Mouse (Mus musculus) adrenal gland (tissue): ENCODE results near the gene Dnaja4.

Experiments
- intact Hi-C: fragments of 180-260 bp; cut with DNase I; formaldehyde crosslinking; loops from one replicate; pipeline ENCODE4 v1.15.1; 2025

Gene Dnaja4

GRCm38 (mm10) chr9:54699345-54700173, 886 bp downstream of the Dnaja4 start:
- intact Hi-C loops = no loop called here

- intact Hi-C loops = no loop called here
These were observed 1.5 kb downstream of the Dnaja4 start for GRCm38 (mm10) chr9:54700174-54700475.

DNA sequence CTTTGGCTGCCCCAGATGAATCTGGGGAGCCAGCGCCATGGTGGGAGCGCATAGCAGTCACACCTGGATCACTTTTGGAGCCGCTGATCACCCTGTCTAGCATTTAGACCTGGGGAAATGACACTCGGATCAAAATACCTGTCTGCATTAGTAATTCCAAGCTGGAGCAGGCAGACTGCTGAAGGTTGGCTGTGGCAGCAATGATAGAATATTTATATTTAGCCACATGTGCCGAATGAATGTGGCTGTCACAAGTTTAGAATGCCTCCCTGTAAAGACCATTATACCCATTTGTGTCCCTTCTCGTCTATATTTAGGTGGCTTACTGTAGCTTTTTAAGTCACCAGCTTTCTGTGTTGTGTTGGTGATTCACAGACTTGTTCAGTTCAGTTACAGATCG, 2.1 kb downstream of the Dnaja4 start:
- intact Hi-C loops = no loop called here

- intact Hi-C loops = no loop called here
These were observed 3.9 kb downstream of the Dnaja4 start for GRCm38 (mm10) chr9:54702581-54702980.

GRCm38 (mm10) chr9:54704361-54704760, 5.7 kb downstream of the Dnaja4 start:
- intact Hi-C loops = no loop called here

DNA sequence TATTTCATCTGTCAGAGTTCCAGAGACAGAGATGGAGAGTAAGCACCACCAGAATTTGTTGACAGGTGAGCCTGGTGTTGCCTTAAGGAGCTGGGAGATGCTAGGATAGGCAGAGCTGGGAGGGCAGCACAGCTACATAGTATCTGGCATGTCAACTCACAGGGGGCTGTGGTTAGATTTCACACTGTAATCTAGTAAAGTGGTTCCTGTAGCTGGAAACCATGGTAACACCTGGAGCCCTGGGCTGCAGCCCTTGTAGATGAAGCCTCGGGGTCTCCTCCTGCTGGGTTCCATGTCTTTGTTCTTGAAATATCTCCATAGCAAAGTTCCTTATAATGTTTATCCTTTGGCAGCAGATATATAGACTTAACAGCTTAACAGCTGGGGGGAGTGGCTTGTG, 6.9 kb downstream of the Dnaja4 start:
- intact Hi-C loops = no loop called here

- intact Hi-C loops = no loop called here
These were observed 8.8 kb downstream of the Dnaja4 start for GRCm38 (mm10) chr9:54707288-54707999.

DNA sequence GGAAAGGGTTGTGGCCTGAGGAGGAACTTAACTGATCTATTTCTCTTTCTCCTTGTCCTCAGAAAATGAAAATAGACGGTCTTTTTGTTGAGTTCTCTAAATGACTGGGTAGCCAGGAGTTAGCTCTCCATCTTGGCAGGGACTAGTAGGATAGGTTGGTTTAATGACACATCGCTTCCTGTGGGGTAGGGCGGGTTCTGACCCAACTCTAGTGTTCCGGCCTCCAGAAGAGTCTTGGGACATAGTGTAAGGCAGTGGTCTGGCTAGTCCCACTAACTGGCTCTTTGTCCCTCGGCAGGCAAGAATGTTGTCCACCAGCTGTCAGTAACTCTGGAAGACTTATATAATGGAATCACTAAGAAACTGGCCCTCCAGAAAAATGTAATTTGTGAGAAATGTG, 9.4 kb downstream of the Dnaja4 start:
- intact Hi-C loops = no loop called here

DNA sequence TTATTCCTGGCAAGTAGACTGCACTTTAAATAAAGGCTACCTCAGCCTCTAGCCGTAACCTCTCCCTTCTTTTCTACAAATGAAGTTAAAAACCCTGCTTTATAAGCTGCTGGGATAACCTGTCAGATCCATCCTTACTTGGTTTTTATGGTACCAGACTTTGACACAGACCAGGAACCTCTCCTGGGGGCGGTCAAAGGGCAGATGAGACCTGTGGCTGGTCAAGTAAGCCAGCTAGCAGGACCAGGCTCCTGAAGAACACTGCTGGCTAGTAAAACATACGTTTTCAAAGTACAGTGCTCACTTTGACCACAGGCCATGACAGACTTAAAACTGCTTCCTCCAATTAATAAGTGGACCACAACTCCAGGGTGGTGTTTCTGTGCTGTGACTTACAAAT, 17.1 kb downstream of the Dnaja4 start:
- intact Hi-C loops = no loop called here

DNA sequence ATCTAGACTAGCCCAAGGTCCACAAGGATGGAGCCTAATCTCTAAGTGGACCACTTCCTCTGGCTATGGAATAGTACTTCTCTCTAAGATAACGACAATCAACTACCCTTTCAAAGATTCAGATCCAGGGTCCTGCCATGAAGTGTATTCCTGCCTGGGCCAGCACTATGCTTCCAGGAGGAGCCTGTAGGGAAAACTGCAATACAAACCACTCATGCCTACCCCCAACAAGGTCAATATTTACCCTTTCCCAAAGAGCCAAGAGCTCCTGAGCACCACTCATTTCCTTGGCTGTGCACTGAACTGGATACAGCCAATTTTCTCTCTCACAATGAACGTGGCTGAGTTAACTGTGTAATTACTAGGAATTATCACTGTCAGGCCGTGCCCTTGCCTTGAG, 18.9 kb downstream of the Dnaja4 start:
- intact Hi-C loops = no loop called here

- intact Hi-C loops = no loop called here
These were observed 23.5 kb downstream of the Dnaja4 start for GRCm38 (mm10) chr9:54722156-54722555.

DNA sequence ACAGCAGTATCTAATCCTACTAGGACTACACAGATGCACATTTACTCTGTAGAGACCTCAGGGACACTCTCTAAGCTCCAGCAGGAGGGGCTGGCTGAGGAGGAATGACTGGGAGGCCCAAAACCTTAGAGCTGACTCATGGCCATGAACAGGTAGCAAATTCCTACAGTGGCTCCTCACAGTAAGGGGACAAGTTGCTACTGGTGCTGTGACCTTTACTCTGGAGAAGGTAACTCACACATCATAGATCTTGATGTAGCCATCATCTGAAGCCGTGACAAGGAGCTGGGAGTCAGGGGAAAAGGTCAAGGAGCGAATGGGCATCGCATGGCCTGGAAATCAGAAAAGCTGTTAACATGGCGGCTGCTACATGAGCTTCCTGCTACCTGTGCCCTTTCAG, 23.9 kb downstream of the Dnaja4 start:
- intact Hi-C loops = no loop called here

- intact Hi-C loops = no loop called here
These were observed 27.6 kb downstream of the Dnaja4 start for GRCm38 (mm10) chr9:54726315-54726714.

- intact Hi-C loops = no loop called here
These were observed 33.4 kb downstream of the Dnaja4 start for GRCm38 (mm10) chr9:54732122-54732521.

GRCm38 (mm10) chr9:54733921-54734638, 35.4 kb downstream of the Dnaja4 start, which contains the start of gene Wdr61:
Gene Wdr61, minus strand, starts transcription at chr9:54734519.
- intact Hi-C loops = no loop called here

GRCm38 (mm10) chr9:54734639-54735252, 36.1 kb downstream of the Dnaja4 start:
- intact Hi-C loops = no loop called here

DNA sequence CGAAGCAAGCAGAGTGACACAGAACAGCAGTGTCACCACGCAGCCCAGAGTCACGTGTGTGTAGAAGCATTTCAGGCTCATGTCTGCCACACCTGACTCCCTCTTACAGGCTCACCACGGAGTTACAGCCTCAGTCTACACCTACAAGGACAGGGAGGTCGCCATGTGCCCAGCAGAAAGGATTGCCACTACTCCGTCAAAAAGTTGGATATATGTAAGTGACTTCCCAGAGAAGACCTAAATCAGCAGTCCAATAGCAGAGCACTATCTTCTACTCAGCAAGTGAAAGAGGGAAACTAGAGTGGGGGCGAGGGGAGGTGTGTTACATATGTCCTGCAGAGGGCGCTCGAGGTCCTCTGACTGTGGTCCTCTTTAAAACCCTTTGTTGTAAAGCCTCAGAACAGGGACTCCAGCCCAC, 37.6 kb downstream of the Dnaja4 start:
- intact Hi-C loops = no loop called here

GRCm38 (mm10) chr9:54738376-54738775, 39.7 kb downstream of the Dnaja4 start:
- intact Hi-C loops = loop anchor here (2.0 kb wide), 1 partner anchor 82 kb away; no protein-coding TSS in a partner anchor

GRCm38 (mm10) chr9:54743891-54744290, 45.2 kb downstream of the Dnaja4 start:
- intact Hi-C loops = no loop called here

DNA sequence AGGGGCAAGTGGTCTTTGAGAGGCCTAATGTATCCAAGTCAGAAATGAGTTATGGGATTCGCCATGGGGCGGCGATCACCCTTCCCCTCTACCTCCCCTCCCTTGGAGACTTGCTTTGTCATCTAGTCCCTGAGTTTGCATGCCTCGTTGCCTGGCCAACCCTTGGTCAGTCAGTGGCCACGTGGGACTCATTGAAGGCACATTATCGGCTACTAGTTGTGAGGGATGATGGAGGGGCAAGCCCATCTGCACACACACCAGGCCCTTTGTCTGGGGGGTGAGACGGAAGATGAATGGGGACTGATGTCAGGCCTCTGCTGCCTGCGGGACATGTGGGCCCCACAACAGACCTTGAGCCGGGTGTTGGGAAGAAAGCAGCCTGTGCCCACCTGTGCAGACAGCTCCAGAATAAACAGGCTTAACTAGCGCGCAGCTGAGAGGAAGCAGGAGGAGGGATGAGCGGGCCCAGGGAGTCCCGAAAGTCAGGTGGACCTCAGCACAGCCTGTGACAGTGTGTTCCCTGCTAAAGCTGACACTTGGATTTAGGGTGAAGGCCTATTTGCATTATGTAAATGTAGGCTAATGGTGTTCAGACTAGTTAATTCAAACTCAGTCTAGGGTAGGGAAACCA, 47.2 kb downstream of the Dnaja4 start:
- intact Hi-C loops = no loop called here
